Mouse (Mus musculus) embryonic facial prominence, embryonic 10.5 days (tissue): ENCODE results near the gene Rheb. TPM values are rescaled to one million over a fixed set of nuclear protein-coding genes. Genes with fewer than 3 reads are reported as not detected.

Source experiments
- DNase-seq: peaks from one replicate; pipeline ENCODE4 v3.0.0-alpha.2; 2017; ENCODE audit warnings: low spot score
- H3K27ac ChIP-seq: fragments of 300-500 bp; sonication (generic); replicated peaks from 2 replicates; pipeline ENCODE4 v1.5.1; 2016; ENCODE audit warnings: mild to moderate bottlenecking
- H3K27me3 ChIP-seq: fragments of 300-500 bp; sonication (generic); replicated peaks from 2 replicates; pipeline ENCODE4 v1.6.1; 2016; ENCODE audit warnings: low read depth, mild to moderate bottlenecking; ENCODE audit not compliant: poor library complexity, severe bottlenecking
- H3K36me3 ChIP-seq: fragments of 300-500 bp; sonication (generic); replicated peaks from 2 replicates; pipeline ENCODE4 v1.6.1; 2016; ENCODE audit warnings: mild to moderate bottlenecking, moderate library complexity
- H3K4me1 ChIP-seq: fragments of 300-500 bp; sonication (generic); 2 replicates; pipeline ENCODE4 v1.6.1; 2016
- H3K4me3 ChIP-seq: fragments of 300-500 bp; sonication (generic); 2 replicates; pipeline ENCODE4 v1.5.1; 2016; ENCODE audit warnings: mild to moderate bottlenecking, moderate library complexity
- H3K9me3 ChIP-seq: fragments of 300-500 bp; sonication (generic); 2 replicates; pipeline ENCODE4 v1.6.1; 2016; ENCODE audit warnings: mild to moderate bottlenecking
- WGBS: fragments of 180-500 bp; shearing (Covaris S2); methylation state at CpG from one replicate; pipeline ENCODE4 v1.1.7; 2016; 5-methylcytosine and 5-hydroxymethylcytosine counted together
- polyA plus RNA-seq: library from polyadenylated mRNA; unstranded; fragments of >200 nt; fragmentation: Nextera tagmentation; extraction: Ambion mirVana; gene quantifications from 2 replicates; pipeline ENCODE4 v1.2.1, GENCODE M21; 2016

Rheb gene
- polyA plus RNA-seq, result 169 and 178 TPM in 2 replicates

DNA sequence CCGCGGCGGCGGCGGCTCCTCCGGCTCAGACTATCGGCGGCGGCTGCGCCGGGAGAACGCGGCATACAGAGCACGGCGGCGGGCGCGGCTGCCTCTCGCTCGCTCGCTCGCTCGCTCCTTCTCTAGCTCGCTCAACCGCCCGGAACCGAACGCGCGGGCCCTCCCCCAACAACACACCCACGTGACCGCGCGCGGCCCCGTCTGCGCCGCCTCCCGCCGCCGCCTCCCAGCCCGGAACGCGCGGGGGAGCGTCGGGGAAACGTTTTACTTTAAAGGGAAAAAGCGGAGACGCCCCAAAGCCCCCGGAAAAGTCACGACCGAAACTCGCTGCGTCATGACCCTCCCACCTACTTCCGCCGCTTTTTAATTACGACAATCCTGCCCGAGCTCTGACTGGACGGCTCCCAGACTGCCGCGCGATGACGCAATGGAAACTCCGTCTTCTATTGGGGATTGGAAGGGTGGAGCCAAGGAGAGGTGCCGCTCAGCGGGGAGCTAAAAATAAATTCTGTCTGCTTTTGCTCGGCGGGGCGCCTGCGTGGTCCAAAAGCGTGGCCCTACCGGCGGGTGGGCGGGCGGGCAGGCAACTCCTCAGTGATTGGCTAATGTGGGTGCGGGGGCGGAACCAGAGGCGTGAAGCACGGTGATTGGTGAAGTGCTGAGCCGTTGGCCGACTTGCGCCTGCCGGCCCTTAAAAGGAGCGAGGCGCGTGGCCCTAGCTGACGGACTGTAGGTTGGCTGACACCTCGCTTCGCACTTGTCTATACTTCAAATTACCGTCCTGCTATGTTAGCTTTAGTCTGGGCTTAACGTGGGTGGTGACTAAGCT lies at the start of gene Rheb:
TSS of gene Rheb (minus strand) at position 351 of the 829 bp plus-strand sequence.
- Histone ChIP-seq H3K36me3 (0 out of 2 replicates have a peak, but pooled peaks cover 4% of the 10 kb centered on the region), H3K27ac (peak within 1 kb of the TSS; percentile 98), H3K27me3 (no peaks in the 10 kb centered on the region), H3K9me3 (no peaks in the 10 kb centered on the region), H3K4me3 (peak within 1 kb of the TSS; percentile 96), H3K4me1 (peaks cover 28% of the 10 kb centered on the region)
- WGBS, result under 1% methylated on average over 92 of the region's 92 CpGs
- peak; percentile 99 for DNase-seq

- 76% methylated on average over 9 of the region's 9 CpGs for WGBS
- no peak overlapping the region for H3K4me3 ChIP-seq
- DNase-seq, result no peak
- H3K4me1 ChIP-seq, result peaks cover 5% of the 10 kb centered on the region; the same call in 1 of the 2 replicates
- H3K36me3 ChIP-seq, result peaks cover 39% of the 10 kb centered on the region
- H3K27ac ChIP-seq, result no peak overlapping the region
- H3K9me3 ChIP-seq, result no peaks in the 10 kb centered on the region
- H3K27me3 ChIP-seq, result no peaks in the 10 kb centered on the region
These were observed 47.4 kb upstream of the Rheb start for GRCm38 (mm10) chr5:24889860-24890259.

DNA sequence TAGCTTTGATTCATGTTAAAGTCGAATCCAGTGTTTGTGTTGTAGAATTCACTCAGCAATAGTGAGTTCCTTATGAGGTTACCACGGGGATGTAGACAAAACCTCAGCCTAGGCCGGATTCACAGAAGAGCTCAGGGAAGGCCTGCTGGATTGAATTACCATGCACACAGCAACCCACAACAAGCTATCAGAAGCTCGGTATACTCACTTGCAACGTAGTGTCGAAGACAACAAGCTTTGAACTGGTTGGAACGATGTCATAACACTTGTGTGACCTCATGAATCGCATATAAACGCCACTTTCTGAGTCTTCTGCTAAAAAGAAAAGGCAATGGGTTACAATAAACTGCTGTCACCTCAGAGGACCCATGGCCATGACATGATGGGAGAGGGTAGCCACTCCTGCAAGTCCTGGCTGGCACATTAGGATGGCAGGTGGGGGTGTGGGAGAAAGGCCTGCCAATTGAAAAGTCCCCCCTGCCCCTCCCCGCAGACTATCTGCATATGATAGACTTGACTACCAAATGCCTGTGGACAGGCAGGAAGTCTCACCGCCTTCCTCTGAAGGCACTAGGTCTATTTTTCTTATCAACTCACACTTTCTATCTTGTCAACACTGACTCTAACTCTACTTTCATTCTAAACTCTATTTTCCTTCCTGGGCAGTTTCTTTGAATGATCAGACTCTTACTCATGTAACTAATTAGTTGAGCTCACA lies 46.6 kb upstream of the Rheb start:
- H3K27me3 ChIP-seq, result no peaks in the 10 kb centered on the region
- DNase-seq, result no peak
- no peak overlapping the region for H3K4me3 ChIP-seq
- WGBS, result 90% methylated on average over 11 of the region's 11 CpGs
- H3K9me3 ChIP-seq, result no peaks in the 10 kb centered on the region
- H3K36me3 ChIP-seq, result peaks cover 44% of the 10 kb centered on the region
- H3K27ac ChIP-seq, result no peak overlapping the region
- H3K4me1 ChIP-seq, result no peaks in the 10 kb centered on the region

DNA sequence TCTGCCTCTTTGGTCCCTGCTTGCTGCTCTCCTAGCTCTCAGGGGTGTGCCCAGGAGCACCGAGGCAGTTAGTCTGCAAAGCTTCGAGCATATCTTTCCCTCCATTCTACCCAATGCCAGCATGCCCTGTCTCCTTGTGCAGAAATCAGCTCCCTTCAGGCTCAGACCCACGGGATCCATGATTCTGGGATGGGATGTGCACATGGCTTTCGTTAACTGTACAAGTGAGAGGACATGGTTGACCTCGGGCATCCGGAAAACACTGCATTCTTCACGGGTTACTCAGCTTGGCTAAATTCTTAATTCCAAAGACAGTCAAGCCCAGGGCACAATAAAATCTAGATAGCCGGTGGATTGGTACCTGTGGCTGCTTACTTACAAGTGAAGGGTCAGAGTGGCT lies 44.8 kb upstream of the Rheb start:
- Histone ChIP-seq H3K4me1 (no peaks in the 10 kb centered on the region), H3K4me3 (no peak overlapping the region), H3K36me3 (peaks cover 56% of the 10 kb centered on the region), H3K27me3 (no peaks in the 10 kb centered on the region), H3K9me3 (no peaks in the 10 kb centered on the region), H3K27ac (no peak overlapping the region)
- WGBS, result 76% methylated on average over 8 of the region's 8 CpGs
- DNase-seq, result no peak

DNA sequence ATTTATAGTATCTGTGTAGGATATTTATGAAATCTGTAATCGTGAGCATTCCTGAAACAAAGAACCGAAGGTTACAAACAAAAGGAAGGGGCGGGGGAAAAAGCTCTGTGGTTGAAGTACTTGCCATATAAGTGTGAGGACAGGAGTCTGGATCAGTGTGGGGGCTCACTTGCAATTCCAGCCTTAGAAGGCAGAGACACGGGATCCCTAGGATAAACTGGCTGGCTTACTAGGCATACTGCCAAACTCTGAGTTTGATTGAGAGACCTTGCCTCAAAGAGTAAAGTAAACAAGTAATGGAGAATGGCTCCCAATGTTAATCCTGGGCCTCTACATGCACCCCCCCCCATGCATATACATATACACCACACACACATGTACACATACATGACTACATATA lies 36.3 kb upstream of the Rheb start:
- 91% methylated on average over 4 of the region's 4 CpGs for WGBS
- Histone ChIP-seq H3K4me1 (peaks cover 12% of the 10 kb centered on the region), H3K9me3 (no peaks in the 10 kb centered on the region), H3K27ac (no peak overlapping the region), H3K36me3 (peaks cover 77% of the 10 kb centered on the region), H3K4me3 (no peak overlapping the region), H3K27me3 (no peaks in the 10 kb centered on the region)
- DNase-seq, result no peak

GRCm38 (mm10) chr5:24877836-24878624 lies 35.6 kb upstream of the Rheb start:
- DNase-seq, result no peak
- 83% methylated on average over 11 of the region's 11 CpGs for WGBS
- Histone ChIP-seq H3K36me3 (peaks cover 72% of the 10 kb centered on the region), H3K9me3 (no peaks in the 10 kb centered on the region), H3K27me3 (no peaks in the 10 kb centered on the region), H3K27ac (no peak overlapping the region), H3K4me1 (peaks cover 12% of the 10 kb centered on the region), H3K4me3 (no peak overlapping the region)

GRCm38 (mm10) chr5:24876653-24877052 lies 34.2 kb upstream of the Rheb start:
- H3K36me3 ChIP-seq, result peaks cover 64% of the 10 kb centered on the region
- no peak overlapping the region for H3K27ac ChIP-seq
- WGBS, result 89% methylated on average over 9 of the region's 9 CpGs

GRCm38 (mm10) chr5:24874111-24874510 lies 31.7 kb upstream of the Rheb start:
- no peak overlapping the region for H3K27ac ChIP-seq
- 88% methylated on average over 4 of the region's 4 CpGs for WGBS
- H3K27me3 ChIP-seq, result no peaks in the 10 kb centered on the region
- no peaks in the 10 kb centered on the region for H3K9me3 ChIP-seq
- no peak for DNase-seq
- H3K4me1 ChIP-seq, result peaks cover 7% of the 10 kb centered on the region; the same call in 1 of the 2 replicates
- H3K36me3 ChIP-seq, result peaks cover 59% of the 10 kb centered on the region
- H3K4me3 ChIP-seq, result no peak overlapping the region

More at GRCm38 (mm10) chr5:24876653-24877052, 34.2 kb upstream of the Rheb start:
- Histone ChIP-seq H3K4me3 (no peak overlapping the region), H3K4me1 (peaks cover 12% of the 10 kb centered on the region), H3K9me3 (no peaks in the 10 kb centered on the region), H3K27me3 (no peaks in the 10 kb centered on the region)
- DNase-seq, result no peak

GRCm38 (mm10) chr5:24873221-24873620 lies 30.8 kb upstream of the Rheb start:
- 70% methylated on average over 6 of the region's 6 CpGs for WGBS
- no peaks in the 10 kb centered on the region for H3K27me3 ChIP-seq
- peaks cover 59% of the 10 kb centered on the region for H3K36me3 ChIP-seq
- no peak overlapping the region for H3K4me3 ChIP-seq
- H3K27ac ChIP-seq, result no peak overlapping the region
- no peaks in the 10 kb centered on the region for H3K9me3 ChIP-seq
- H3K4me1 ChIP-seq, result peaks cover 6% of the 10 kb centered on the region; the same call in 1 of the 2 replicates
- DNase-seq, result no peak

DNA sequence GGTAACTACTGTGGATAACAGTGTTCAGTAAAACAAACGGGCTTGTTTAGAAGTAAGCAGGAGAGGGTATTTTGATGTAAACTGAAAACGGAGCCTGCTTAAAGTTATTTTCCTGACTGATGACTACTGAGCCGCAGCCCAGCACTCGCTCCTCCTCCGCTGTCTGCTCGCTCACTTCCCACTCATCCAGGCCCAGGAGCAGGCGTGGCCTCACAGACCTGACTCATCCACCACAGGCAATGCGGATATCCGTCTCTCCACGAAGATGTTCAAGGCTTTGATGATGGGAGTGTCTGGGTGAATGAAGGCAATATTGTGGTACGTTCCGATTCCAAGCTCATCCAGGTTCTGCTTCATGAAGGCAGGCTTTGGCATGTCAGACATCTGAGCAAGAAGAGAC lies 28.9 kb upstream of the Rheb start:
- H3K4me1 ChIP-seq, result peaks cover 4% of the 10 kb centered on the region; the same call in 1 of the 2 replicates
- WGBS, result 91% methylated on average over 12 of the region's 12 CpGs
- H3K27ac ChIP-seq, result no peak overlapping the region
- no peak overlapping the region for H3K4me3 ChIP-seq
- no peak for DNase-seq
- H3K9me3 ChIP-seq, result no peaks in the 10 kb centered on the region
- H3K36me3 ChIP-seq, result peaks cover 63% of the 10 kb centered on the region
- no peaks in the 10 kb centered on the region for H3K27me3 ChIP-seq

DNA sequence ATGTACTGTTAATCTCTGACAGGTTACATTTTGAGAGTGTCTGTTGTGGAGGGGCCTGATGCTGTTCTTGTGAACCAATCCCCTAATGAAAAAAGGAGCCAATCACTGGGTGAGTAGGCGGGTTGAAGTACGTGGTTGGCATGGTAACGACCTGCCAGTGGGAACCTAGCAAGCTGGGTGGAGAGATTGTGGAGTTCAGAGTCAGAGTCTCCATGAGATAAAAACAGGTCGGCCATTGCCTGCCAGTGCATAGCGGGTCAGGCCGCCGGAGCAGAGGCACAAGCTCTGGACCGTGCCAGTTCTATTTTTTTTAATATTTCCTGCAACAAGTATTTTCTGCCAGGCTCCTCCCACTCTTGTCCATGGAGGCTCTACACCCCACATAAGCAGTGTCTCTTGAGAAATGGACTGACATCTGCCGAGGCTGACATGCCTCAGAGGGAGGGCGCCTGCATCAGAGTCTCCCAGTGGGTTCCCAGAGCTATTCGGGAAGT lies 27.4 kb upstream of the Rheb start:
- WGBS, result 72% methylated on average over 11 of the region's 11 CpGs
- Histone ChIP-seq H3K9me3 (no peaks in the 10 kb centered on the region), H3K27ac (no peak overlapping the region), H3K4me1 (peaks cover 4% of the 10 kb centered on the region; the same call in 1 of the 2 replicates), H3K4me3 (no peak overlapping the region), H3K36me3 (peaks cover 63% of the 10 kb centered on the region), H3K27me3 (no peaks in the 10 kb centered on the region)
- DNase-seq, result no peak

GRCm38 (mm10) chr5:24863804-24864203 lies 21.4 kb upstream of the Rheb start:
- no peaks in the 10 kb centered on the region for H3K4me1 ChIP-seq
- WGBS, result 86% methylated on average over 12 of the region's 12 CpGs
- no peak for DNase-seq
- H3K27ac ChIP-seq, result no peak overlapping the region
- no peaks in the 10 kb centered on the region for H3K9me3 ChIP-seq
- no peaks in the 10 kb centered on the region for H3K27me3 ChIP-seq
- H3K36me3 ChIP-seq, result peaks cover 59% of the 10 kb centered on the region
- H3K4me3 ChIP-seq, result no peak overlapping the region
